Mouse (Mus musculus) hindbrain, embryonic 11.5 days (tissue): ENCODE measurements at regions not wholly inside any gene's neighbourhood (a gene's known extent, or its start where the extent isn't known, plus 50 kb on each side); places are given as distances from the start of the nearest gene placed in this dataset.

Experiments used
- ATAC-seq: fragments of 200-750 bp; cut with Nextera tagmentation; 2 replicates; pipeline ENCODE4 v1.8.0; 2017; ENCODE audit warnings: mild to moderate bottlenecking, moderate TSS enrichment, moderate library complexity; ENCODE audit not compliant: low FRiP score
- DNase-seq: peaks from one replicate; pipeline ENCODE4 v3.0.0-alpha.2; 2015; ENCODE audit warnings: low spot score
- H3K27ac ChIP-seq: fragments of 300-500 bp; sonication (generic); 2 replicates; pipeline ENCODE4 v1.5.1; 2014; ENCODE audit warnings: mild to moderate bottlenecking, low read depth, low read length
- H3K27me3 ChIP-seq: fragments of 300-500 bp; sonication (generic); 2 replicates; pipeline ENCODE4 v1.6.1; 2014; ENCODE audit warnings: mild to moderate bottlenecking, low read length, moderate library complexity, mixed read lengths; ENCODE audit not compliant: control insufficient read depth, insufficient read depth
- H3K36me3 ChIP-seq: fragments of 300-500 bp; sonication (generic); 2 replicates; pipeline ENCODE4 v1.6.1; 2014; ENCODE audit warnings: mild to moderate bottlenecking, low read length, moderate library complexity, mixed read lengths; ENCODE audit not compliant: control insufficient read depth, insufficient read depth
- H3K4me1 ChIP-seq: fragments of 300-500 bp; sonication (generic); replicated peaks from 2 replicates; pipeline ENCODE4 v1.6.1; 2014; ENCODE audit warnings: low read length, mixed read lengths; ENCODE audit not compliant: control insufficient read depth, insufficient read depth
- H3K4me2 ChIP-seq: fragments of 300-500 bp; sonication (generic); replicated peaks from 2 replicates; pipeline ENCODE4 v1.6.1; 2014; ENCODE audit warnings: mild to moderate bottlenecking, low read depth, low read length
- H3K4me3 ChIP-seq: fragments of 300-500 bp; sonication (generic); 2 replicates; pipeline ENCODE4 v1.5.1; 2014; ENCODE audit warnings: low read depth, low read length
- H3K9ac ChIP-seq: fragments of 300-500 bp; sonication (generic); 2 replicates; pipeline ENCODE4 v1.6.1; 2014; ENCODE audit warnings: low read depth, low read length
- H3K9me3 ChIP-seq: fragments of 300-500 bp; sonication (generic); 2 replicates; pipeline ENCODE4 v1.6.1; 2016; ENCODE audit warnings: low read length; ENCODE audit not compliant: control insufficient read depth
- WGBS: fragments of 180-500 bp; shearing (Covaris S2); extraction: QIAGEN DNeasy Blood & Tissue Kit; methylation state at CpG from one replicate; pipeline ENCODE4 v1.1.7; 2014; 5-methylcytosine and 5-hydroxymethylcytosine counted together

DNA sequence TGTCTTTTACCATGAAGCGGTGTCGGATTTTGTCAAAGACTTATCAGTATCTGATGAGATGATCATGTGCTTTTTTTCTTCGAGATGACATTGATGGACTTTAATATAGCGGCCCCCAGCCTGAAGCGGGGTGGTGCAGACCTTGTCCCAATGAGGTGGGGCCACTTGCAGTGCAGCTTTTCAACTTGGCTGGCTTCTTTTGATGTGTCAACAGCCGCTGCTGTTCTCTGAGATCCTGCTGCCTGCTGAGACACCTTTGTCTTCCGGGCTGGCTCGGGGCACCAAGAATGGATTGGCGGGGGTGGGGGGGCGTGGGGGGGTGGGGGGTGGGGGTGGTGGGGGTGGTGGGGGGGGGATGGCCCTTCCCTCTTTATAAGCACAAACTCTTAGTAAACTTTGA, 96.5 kb upstream of the Casp1 start:
- Histone ChIP-seq H3K9ac (no peak overlapping the region), H3K36me3 (no peaks in the 10 kb centered on the region), H3K4me1 (no peaks in the 10 kb centered on the region), H3K9me3 (no peaks in the 10 kb centered on the region), H3K4me2 (no peak overlapping the region), H3K4me3 (no peak overlapping the region), H3K27me3 (no peaks in the 10 kb centered on the region), H3K27ac (no peak overlapping the region)
- DNase-seq (no peak), ATAC-seq (peak; percentile 33; the same call in 1 of the 2 replicates)
- WGBS, result 48% methylated on average over 7 of the region's 10 CpGs
